Mouse (Mus musculus) forebrain, embryonic 16.5 days (tissue): ENCODE measurements around the gene P2ry12. TPM values are rescaled to one million over a fixed set of nuclear protein-coding genes. Genes with fewer than 3 reads are reported as not detected.

Source experiments
- ATAC-seq: fragments of 200-750 bp; cut with Nextera tagmentation; 2 replicates; pipeline ENCODE4 v1.8.0; 2017; ENCODE audit warnings: mild to moderate bottlenecking, moderate library complexity
- H3K27ac ChIP-seq: fragments of 300-500 bp; sonication (generic); 2 replicates; pipeline ENCODE4 v1.5.1; 2014; ENCODE audit warnings: low read length, control low read depth
- H3K27me3 ChIP-seq: fragments of 300-500 bp; sonication (generic); replicated peaks from 2 replicates; pipeline ENCODE4 v1.6.1; 2014; ENCODE audit warnings: low read length; ENCODE audit not compliant: control insufficient read depth, insufficient read depth
- H3K36me3 ChIP-seq: fragments of 300-500 bp; sonication (generic); 2 replicates; pipeline ENCODE4 v1.6.1; 2014; ENCODE audit not compliant: control insufficient read depth, insufficient read depth
- H3K4me1 ChIP-seq: fragments of 300-500 bp; sonication (generic); replicated peaks from 2 replicates; pipeline ENCODE4 v1.6.1; 2014; ENCODE audit warnings: low read length; ENCODE audit not compliant: control insufficient read depth, insufficient read depth
- H3K4me2 ChIP-seq: fragments of 300-500 bp; sonication (generic); 2 replicates; pipeline ENCODE4 v1.6.1; 2014; ENCODE audit warnings: mild to moderate bottlenecking, low read length, control low read depth
- H3K4me3 ChIP-seq: fragments of 300-500 bp; sonication (generic); replicated peaks from 2 replicates; pipeline ENCODE4 v1.5.1; 2014; ENCODE audit warnings: mild to moderate bottlenecking, low read length, control low read depth
- H3K9ac ChIP-seq: fragments of 300-500 bp; sonication (generic); replicated peaks from 2 replicates; pipeline ENCODE4 v1.6.1; 2014; ENCODE audit warnings: low read depth, low read length, control low read depth
- H3K9me3 ChIP-seq: fragments of 300-500 bp; sonication (generic); 2 replicates; pipeline ENCODE4 v1.6.1; 2016; ENCODE audit warnings: low read length; ENCODE audit not compliant: control insufficient read depth
- WGBS: fragments of 180-500 bp; shearing (Covaris S2); extraction: QIAGEN DNeasy Blood & Tissue Kit; methylation state at CpG from one replicate; pipeline ENCODE4 v1.1.7; 2014; 5-methylcytosine and 5-hydroxymethylcytosine counted together
- polyA plus RNA-seq: library from polyadenylated mRNA; unstranded; fragments of >200 nt; fragmentation: Nextera tagmentation; extraction: Ambion mirVana; gene quantifications from 2 replicates; pipeline ENCODE4 v1.2.1, GENCODE M21; 2015

Gene P2ry12
- polyA plus RNA-seq, 1 experiment from 2014 or later, result 9.8 TPM

DNA sequence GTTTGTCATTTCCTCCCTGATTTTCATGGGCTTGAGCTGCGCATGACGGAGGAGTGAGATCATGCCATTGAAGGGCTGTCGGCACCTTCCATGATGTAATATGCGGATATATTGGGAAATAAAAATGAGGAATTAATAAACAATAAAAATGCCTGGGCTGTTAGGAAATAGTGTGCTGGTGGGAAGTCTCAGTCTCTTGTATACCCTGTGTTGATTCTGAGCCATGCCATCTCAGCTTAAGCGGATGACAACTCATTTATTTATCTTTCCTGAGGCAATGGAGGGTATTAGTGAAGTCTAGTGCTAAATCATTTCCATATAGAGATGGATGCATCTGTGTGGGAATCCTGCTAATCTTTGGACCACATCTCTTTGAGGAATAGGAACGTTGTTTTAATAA is 14.6 kb downstream of the P2ry12 start:
- H3K4me2 ChIP-seq, result no peak overlapping the region
- no peak overlapping the region for H3K27ac ChIP-seq
- ATAC-seq, result no peak
- H3K4me1 ChIP-seq, result no peaks in the 10 kb centered on the region
- no peak overlapping the region for H3K4me3 ChIP-seq
- H3K9me3 ChIP-seq, result no peaks in the 10 kb centered on the region
- no peaks in the 10 kb centered on the region for H3K27me3 ChIP-seq
- no peaks in the 10 kb centered on the region for H3K36me3 ChIP-seq
- no peak overlapping the region for H3K9ac ChIP-seq
- 90% methylated on average over 6 of the region's 6 CpGs for WGBS

DNA sequence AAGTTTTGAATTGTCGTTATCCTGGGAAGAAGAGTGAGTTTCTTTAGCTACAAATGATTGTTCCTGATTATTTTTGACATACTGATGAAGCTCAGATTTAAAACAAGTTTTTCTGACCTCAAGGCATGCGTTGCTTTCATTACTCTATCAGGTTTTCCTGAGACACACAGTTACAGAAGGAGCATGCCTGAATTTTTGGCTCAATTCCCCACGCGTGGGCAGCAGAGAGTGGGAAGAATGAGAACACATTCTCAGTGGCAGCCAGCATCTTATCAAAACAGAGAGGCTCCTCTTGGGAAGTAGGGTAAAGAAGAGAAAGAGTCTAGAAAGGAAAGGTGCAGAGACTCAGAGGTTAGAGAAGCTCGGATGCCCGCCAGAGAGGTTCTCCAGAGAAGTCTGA is 19.3 kb downstream of the P2ry12 start:
- 79% methylated on average over 6 of the region's 6 CpGs for WGBS
- H3K27me3 ChIP-seq, result no peaks in the 10 kb centered on the region
- H3K4me2 ChIP-seq, result no peak overlapping the region
- H3K9me3 ChIP-seq, result no peaks in the 10 kb centered on the region
- no peak overlapping the region for H3K9ac ChIP-seq
- H3K4me3 ChIP-seq, result no peak overlapping the region
- ATAC-seq, result no peak
- H3K27ac ChIP-seq, result no peak overlapping the region
- no peaks in the 10 kb centered on the region for H3K36me3 ChIP-seq
- no peaks in the 10 kb centered on the region for H3K4me1 ChIP-seq

DNA sequence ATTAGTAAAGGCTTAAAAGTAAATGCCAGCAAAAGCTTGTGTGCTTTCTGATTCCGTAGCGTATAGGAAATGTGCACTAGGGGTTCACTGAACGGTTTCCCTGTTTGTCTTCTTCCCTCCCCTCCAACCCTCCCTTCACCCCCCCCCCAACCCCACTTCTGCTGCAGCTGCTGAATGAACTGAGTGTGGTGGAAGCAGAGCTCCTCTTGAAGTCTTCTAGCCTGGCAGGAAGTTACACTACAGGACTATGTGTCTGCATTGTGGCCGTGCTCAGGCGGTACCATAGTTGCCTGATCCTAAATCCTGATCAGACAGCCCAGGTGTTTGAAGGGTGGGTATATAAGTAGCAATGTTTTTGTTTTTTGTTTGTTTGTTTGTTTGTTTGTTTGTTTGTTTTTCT is 27.8 kb downstream of the P2ry12 start:
- no peak overlapping the region for H3K4me3 ChIP-seq
- H3K9me3 ChIP-seq, result no peaks in the 10 kb centered on the region
- 80% methylated on average over 5 of the region's 5 CpGs for WGBS
- no peaks in the 10 kb centered on the region for H3K27me3 ChIP-seq
- no peak overlapping the region for H3K9ac ChIP-seq
- no peak overlapping the region for H3K27ac ChIP-seq
- H3K4me2 ChIP-seq, result no peak overlapping the region
- no peaks in the 10 kb centered on the region for H3K4me1 ChIP-seq
- no peaks in the 10 kb centered on the region for H3K36me3 ChIP-seq
- ATAC-seq, result no peak

DNA sequence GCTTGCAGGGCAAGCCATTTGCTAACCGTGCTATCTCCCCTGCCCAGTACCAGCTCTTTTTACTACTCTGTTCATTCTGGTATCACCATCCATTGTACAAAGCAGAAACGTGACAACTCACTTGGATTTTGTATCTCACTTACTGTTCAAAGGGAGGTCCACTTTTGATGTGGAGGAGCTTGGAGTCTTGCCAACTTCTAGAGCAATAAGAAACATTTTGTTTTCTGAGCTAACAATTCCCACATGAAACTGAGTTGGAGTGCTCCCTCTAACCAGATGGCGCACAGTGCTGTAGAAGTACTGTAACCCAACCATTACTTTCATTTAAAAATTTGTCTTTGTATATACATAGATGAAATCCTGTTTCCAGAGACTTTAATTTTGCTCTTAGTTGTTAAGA is 31.8 kb downstream of the P2ry12 start:
- H3K4me2 ChIP-seq, result no peak overlapping the region
- H3K4me1 ChIP-seq, result no peaks in the 10 kb centered on the region
- H3K9ac ChIP-seq, result no peak overlapping the region
- no peaks in the 10 kb centered on the region for H3K36me3 ChIP-seq
- H3K4me3 ChIP-seq, result no peak overlapping the region
- no peaks in the 10 kb centered on the region for H3K27me3 ChIP-seq
- no peaks in the 10 kb centered on the region for H3K9me3 ChIP-seq
- WGBS, result 62% methylated on average over 3 of the region's 3 CpGs
- no peak overlapping the region for H3K27ac ChIP-seq
- ATAC-seq, result no peak

DNA sequence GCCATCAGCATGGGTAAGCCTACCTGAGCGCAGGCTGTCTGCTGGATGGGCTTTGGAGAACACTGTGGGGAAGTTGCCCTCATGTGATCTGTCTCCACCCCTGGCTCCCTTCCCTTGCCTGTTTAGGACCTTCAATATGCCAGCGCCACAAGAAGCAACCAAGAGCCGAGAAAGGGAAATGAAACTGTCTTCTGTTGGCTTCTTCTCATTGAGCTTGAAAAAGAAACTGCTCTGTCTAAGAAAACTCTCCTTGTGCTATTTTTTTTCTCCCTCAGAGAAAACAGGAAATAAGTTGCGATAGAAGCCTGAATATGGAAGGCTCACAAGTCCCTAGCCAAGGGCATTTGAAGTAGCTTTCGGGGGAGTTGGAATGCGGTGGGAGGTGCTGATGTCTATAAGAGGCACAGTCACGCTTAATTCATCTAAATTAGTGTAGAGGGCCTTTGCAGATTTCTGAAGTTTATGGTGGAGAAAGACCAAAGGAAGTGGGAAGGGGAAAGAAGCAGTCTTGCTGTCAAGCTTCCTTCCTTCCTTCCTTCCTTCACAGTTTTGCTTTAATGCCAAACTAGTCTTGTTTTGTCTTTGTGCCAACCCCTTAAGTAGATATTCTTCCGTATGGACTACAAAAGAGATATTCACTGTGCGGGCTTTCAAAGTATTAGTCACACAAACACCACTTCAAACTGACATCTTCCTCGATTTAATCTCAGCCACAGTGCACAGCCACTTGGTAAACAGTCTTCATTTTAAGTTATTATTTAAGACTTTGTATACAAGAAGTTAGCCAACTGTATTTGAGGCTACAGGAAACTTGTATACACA is 33.7 kb downstream of the P2ry12 start:
- no peaks in the 10 kb centered on the region for H3K27me3 ChIP-seq
- H3K4me1 ChIP-seq, result no peaks in the 10 kb centered on the region
- WGBS, result 76% methylated on average over 10 of the region's 10 CpGs
- H3K4me3 ChIP-seq, result no peak overlapping the region
- no peaks in the 10 kb centered on the region for H3K9me3 ChIP-seq
- H3K4me2 ChIP-seq, result no peak overlapping the region
- ATAC-seq, result no peak
- no peaks in the 10 kb centered on the region for H3K36me3 ChIP-seq
- no peak overlapping the region for H3K9ac ChIP-seq
- no peak overlapping the region for H3K27ac ChIP-seq

DNA sequence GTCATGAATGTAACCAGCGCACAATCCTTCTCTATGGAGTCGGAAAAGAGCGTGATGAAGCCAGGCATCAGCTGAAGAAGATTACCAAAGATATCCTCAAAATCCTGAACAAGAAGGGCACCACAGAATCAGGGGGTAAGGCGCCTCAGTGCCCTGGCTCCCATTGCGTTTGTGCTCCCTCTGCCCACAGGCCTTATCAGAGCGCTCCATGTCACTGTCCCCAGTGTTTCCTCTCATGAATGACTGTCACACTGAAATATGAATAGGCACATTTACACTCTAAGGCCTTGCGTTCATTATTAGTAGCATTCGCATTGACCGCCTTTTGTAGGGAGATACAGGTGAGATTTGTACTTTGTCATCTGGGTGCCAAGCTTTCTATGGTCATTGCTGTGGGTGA is 35.0 kb downstream of the P2ry12 start:
- ATAC-seq, result no peak
- Histone ChIP-seq H3K9ac (no peak overlapping the region), H3K4me3 (no peak overlapping the region), H3K9me3 (no peaks in the 10 kb centered on the region), H3K4me1 (no peaks in the 10 kb centered on the region), H3K27me3 (no peaks in the 10 kb centered on the region), H3K27ac (no peak overlapping the region), H3K36me3 (no peaks in the 10 kb centered on the region), H3K4me2 (no peak overlapping the region)
- 96% methylated on average over 9 of the region's 9 CpGs for WGBS

DNA sequence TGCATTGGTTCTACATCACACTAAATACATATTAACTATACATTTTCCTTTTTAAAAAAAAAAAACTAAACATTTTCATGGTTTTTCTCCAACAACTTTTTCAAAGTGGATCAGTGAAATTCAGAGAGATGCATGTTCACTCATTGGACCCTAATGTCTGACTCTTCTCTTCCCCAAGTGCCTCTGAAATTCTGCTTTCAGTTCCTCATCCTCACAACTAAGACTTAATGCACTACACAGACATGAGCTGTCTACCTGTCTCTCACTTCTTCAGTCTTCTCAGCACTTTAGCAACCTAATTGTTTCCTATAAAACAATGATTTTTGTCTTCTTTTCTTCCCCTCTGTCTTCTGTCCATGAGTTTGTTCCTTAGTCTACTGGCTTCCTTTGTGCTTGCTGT is 37.3 kb downstream of the P2ry12 start:
- Histone ChIP-seq H3K36me3 (no peaks in the 10 kb centered on the region), H3K27me3 (no peaks in the 10 kb centered on the region), H3K9ac (no peak overlapping the region), H3K27ac (no peak overlapping the region), H3K4me2 (no peak overlapping the region), H3K4me1 (no peaks in the 10 kb centered on the region), H3K4me3 (no peak overlapping the region), H3K9me3 (no peaks in the 10 kb centered on the region)
- no peak for ATAC-seq

DNA sequence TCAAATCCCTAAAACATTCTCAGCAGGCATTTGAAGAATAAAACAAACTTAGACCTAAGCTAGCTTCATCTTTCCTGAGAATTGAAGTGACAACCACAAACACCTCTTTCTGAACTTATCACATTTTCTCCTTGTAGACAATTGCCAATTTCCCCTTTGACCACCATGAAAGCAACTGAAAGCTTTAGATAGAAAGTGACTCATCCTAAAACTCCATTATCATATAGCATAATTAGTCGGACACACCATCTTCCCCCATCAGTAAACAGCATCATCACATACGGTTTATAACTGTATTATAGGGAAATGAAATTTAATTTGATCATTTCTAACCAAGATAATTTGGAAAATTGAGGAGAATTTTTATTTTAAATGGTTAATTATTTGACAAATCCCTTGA is 40.4 kb downstream of the P2ry12 start:
- Histone ChIP-seq H3K9ac (no peak overlapping the region), H3K27ac (no peak overlapping the region), H3K4me1 (no peaks in the 10 kb centered on the region), H3K4me3 (no peak overlapping the region), H3K36me3 (no peaks in the 10 kb centered on the region), H3K4me2 (no peak overlapping the region), H3K9me3 (no peaks in the 10 kb centered on the region), H3K27me3 (no peaks in the 10 kb centered on the region)
- WGBS, result 92% methylated on average over 2 of the region's 2 CpGs
- ATAC-seq, result no peak

DNA sequence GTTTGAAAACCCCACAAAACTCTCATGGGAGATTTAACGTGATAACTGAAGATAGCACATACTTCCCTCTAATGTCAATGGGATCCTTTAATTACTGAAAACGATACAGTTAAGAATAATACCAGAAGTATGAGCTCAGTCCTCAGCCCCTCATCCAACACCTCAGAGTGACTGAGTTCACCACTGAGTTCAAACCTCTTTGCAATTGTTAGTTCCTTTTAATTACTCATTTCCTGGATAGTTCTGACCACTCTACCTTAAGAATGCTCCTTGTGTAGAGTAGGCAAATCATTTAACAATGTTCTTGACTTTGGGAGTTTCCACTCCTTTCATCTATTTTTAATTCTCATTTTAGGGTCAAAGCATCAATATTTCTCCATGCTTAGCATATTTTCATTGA is 43.3 kb downstream of the P2ry12 start:
- 92% methylated on average over 2 of the region's 2 CpGs for WGBS
- Histone ChIP-seq H3K36me3 (no peaks in the 10 kb centered on the region), H3K9ac (no peak overlapping the region), H3K27ac (no peak overlapping the region), H3K4me1 (no peaks in the 10 kb centered on the region), H3K4me3 (no peak overlapping the region), H3K9me3 (no peaks in the 10 kb centered on the region), H3K4me2 (no peak overlapping the region), H3K27me3 (no peaks in the 10 kb centered on the region)
- ATAC-seq, result no peak

DNA sequence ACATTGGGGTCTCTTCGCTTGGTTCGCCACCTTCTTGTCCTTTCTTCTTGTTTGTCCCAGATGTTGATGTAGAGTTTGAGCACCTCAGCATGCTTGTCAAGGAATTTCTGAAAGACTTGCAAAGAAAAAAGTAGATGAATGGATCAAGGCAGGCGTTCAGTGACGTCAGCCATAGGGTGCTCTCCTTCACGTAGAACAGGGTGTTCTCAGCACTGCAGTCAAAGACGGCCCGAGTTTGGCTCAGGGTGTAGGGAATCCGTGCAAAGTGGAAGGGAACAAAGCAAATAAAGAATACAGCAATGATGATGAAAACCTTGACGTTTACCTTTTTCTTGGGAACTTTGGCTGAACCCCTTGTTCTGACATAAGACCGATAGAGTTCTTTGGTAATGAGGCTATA is 45.5 kb downstream of the P2ry12 start:
- no peak overlapping the region for H3K9ac ChIP-seq
- ATAC-seq, result no peak
- H3K4me2 ChIP-seq, result no peak overlapping the region
- no peaks in the 10 kb centered on the region for H3K36me3 ChIP-seq
- H3K9me3 ChIP-seq, result no peaks in the 10 kb centered on the region
- no peaks in the 10 kb centered on the region for H3K4me1 ChIP-seq
- no peak overlapping the region for H3K27ac ChIP-seq
- H3K27me3 ChIP-seq, result no peaks in the 10 kb centered on the region
- no peak overlapping the region for H3K4me3 ChIP-seq
- WGBS, result 92% methylated on average over 10 of the region's 10 CpGs
